16 mouse cellular contexts compared by ENCODE assay signal in genomic region chr14:25790768-25791302, GRCm38 (mm10). TPM values are rescaled to one million over a fixed set of nuclear protein-coding genes. Genes with fewer than 3 reads are reported as not detected.
DNase-seq lines count a peak whose midpoint lies in the region; ATAC-seq lines count a peak whose summit lies in the region.
"Had no signal": no experiment of that assay in that cellular context is flagged by ENCODE, and none has a peak within 500 bp of the region (broad histone marks: within the 10 kb centered on the region; RNA-seq: fewer than 3 reads in every experiment).

No protein-coding gene starts in this region.

- DNase-seq in heart, adult 11 months, result peak; percentile 88
- no peak for DNase-seq in heart, adult 8-10 months (ENCODE audit: low spot score)
- peak; percentile 82 for DNase-seq in NIH3T3 (ENCODE audit: low read depth)
- no peak for DNase-seq in liver, embryonic 13.5 days
- no peak for DNase-seq in gastrocnemius, postnatal 36 days
- DNase-seq in embryo, embryonic 10.5 days (ENCODE audit: low spot score), result no peak
- no peak for DNase-seq in midbrain, embryonic 10.5 days (ENCODE audit: low spot score)
- DNase-seq: adrenal gland, postnatal 14 days; cerebellum, postnatal 10 days; heart, adult 18-20 months; kidney, adult 11 months; kidney, postnatal 36 days had no signal

- WGBS in liver, embryonic 13.5 days (ENCODE audit: insufficient replicate concordance), result 46% methylated on average over 6 of the region's 6 CpGs
- WGBS in midbrain, embryonic 10.5 days, result 76% methylated on average over 6 of the region's 6 CpGs

- H3K9me3 ChIP-seq in liver, embryonic 13.5 days (replicated peaks), result no peaks in the 10 kb centered on the region
- 0 out of 2 replicates have a peak, but pooled peaks cover 3% of the 10 kb centered on the region for H3K9me3 ChIP-seq in midbrain, embryonic 10.5 days (replicated peaks)
- H3K9me3 ChIP-seq: hindbrain, embryonic 13.5 days; limb, embryonic 15.5 days; midbrain, embryonic 13.5 days had no signal

- H3K9ac ChIP-seq in liver, embryonic 13.5 days, result no peak overlapping the region
- H3K9ac ChIP-seq: hindbrain, embryonic 13.5 days; limb, embryonic 15.5 days; midbrain, embryonic 13.5 days had no signal

- intact Hi-C loops in gastrocnemius, postnatal 36 days (cut with DNase I), result no loop called here

- H3K4me2 ChIP-seq in liver, embryonic 13.5 days, result no peak overlapping the region
- H3K4me2 ChIP-seq: hindbrain, embryonic 13.5 days; limb, embryonic 15.5 days; midbrain, embryonic 13.5 days had no signal

- no peak overlapping the region for H3K4me3 ChIP-seq in liver, embryonic 13.5 days (replicated peaks)
- no peak overlapping the region for H3K4me3 ChIP-seq in midbrain, embryonic 10.5 days
- H3K4me3 ChIP-seq: hindbrain, embryonic 13.5 days; limb, embryonic 15.5 days; midbrain, embryonic 13.5 days had no signal

- H3K4me1 ChIP-seq in liver, embryonic 13.5 days (replicated peaks), result peaks cover 12% of the 10 kb centered on the region; the same call in 1 of the 2 replicates
- peaks cover 12% of the 10 kb centered on the region for H3K4me1 ChIP-seq in midbrain, embryonic 10.5 days

- ATAC-seq in liver, embryonic 13.5 days (ENCODE audit: low read depth), result peak; percentile 40; the same call in 1 of the 2 replicates
- ATAC-seq in megakaryocyte, adult 5-6 weeks (ENCODE audit: poor library complexity, severe bottlenecking), result peak; percentile 26
- ATAC-seq: midbrain, embryonic 13.5 days had no signal

- H3K36me3 ChIP-seq in liver, embryonic 13.5 days, result no peaks in the 10 kb centered on the region
- H3K36me3 ChIP-seq in midbrain, embryonic 10.5 days, result no peaks in the 10 kb centered on the region
- H3K36me3 ChIP-seq: hindbrain, embryonic 13.5 days; limb, embryonic 15.5 days; midbrain, embryonic 13.5 days had no signal

- H3K27me3 ChIP-seq in liver, embryonic 13.5 days, result no peaks in the 10 kb centered on the region
- no peaks in the 10 kb centered on the region for H3K27me3 ChIP-seq in midbrain, embryonic 10.5 days (ENCODE audit: low read depth, poor library complexity, severe bottlenecking)
- H3K27me3 ChIP-seq: hindbrain, embryonic 13.5 days; limb, embryonic 15.5 days; midbrain, embryonic 13.5 days had no signal

- H3K27ac ChIP-seq in liver, embryonic 13.5 days, result peak overlapping the region; percentile 62
- no peak overlapping the region for H3K27ac ChIP-seq in midbrain, embryonic 10.5 days (replicated peaks)
- H3K27ac ChIP-seq: hindbrain, embryonic 13.5 days; limb, embryonic 15.5 days; midbrain, embryonic 13.5 days had no signal

RNA-seq across cellular contexts. Expression of gene Zcchc24, which starts 22.0 kb away (rescaled TPM):
- total RNA-seq in heart, adult 8-10 months (2022), result 10 to 100 TPM; 28.3 to 37.1 (median 32.0) TPM
- 4.3 and 5.1 TPM in 2 replicates for polyA plus RNA-seq in liver, embryonic 13.5 days (2015; fragmentation: Nextera tagmentation; extraction: Ambion mirVana)
- 33.6 and 37.0 TPM in 2 replicates for total RNA-seq in megakaryocyte, adult 5-6 weeks (2015)
- 23.2 and 24.1 TPM in 2 replicates for total RNA-seq in megakaryocyte, adult 5-6 weeks (2017)
- 10 to 100 TPM; 38.4 to 49.4 TPM for total RNA-seq in gastrocnemius, postnatal 36 days (2021)
- polyA plus RNA-seq in midbrain, embryonic 10.5 days (2016; fragmentation: Nextera tagmentation; extraction: Ambion mirVana), result 6.4 and 9.9 TPM in 2 replicates

RNA-seq across cellular contexts. Expression of gene Anxa11, which starts 51.1 kb away (rescaled TPM):
- 10 to 100 TPM; 79.8 to 88.1 (median 84.4) TPM for total RNA-seq in heart, adult 8-10 months (2022)
- polyA plus RNA-seq in liver, embryonic 13.5 days (2015; fragmentation: Nextera tagmentation; extraction: Ambion mirVana), result 7.3 and 9.4 TPM in 2 replicates
- total RNA-seq in megakaryocyte, adult 5-6 weeks (2015), result 91.2 and 103 TPM in 2 replicates
- total RNA-seq in megakaryocyte, adult 5-6 weeks (2017), result 21.2 and 38.7 TPM in 2 replicates
- total RNA-seq in gastrocnemius, postnatal 36 days (2021), result 10 to 100 TPM; 90.7 to 93.7 TPM
- 3.3 and 3.9 TPM in 2 replicates for polyA plus RNA-seq in midbrain, embryonic 10.5 days (2016; fragmentation: Nextera tagmentation; extraction: Ambion mirVana)

Comparison
In these comparisons a context has a peak if more than half of its experiments do, and no peak if none do; other contexts are left out.
1. DNase-seq: peak in heart, adult 11 months (single experiment) and NIH3T3 (single experiment); none in heart, adult 8-10 months (single experiment), liver, embryonic 13.5 days (single experiment), gastrocnemius, postnatal 36 days (0 of 2), embryo, embryonic 10.5 days (single experiment) and midbrain, embryonic 10.5 days (single experiment).